Mouse (Mus musculus): ENCODE measurements around the gene Slc9a3r1.

DNA sequence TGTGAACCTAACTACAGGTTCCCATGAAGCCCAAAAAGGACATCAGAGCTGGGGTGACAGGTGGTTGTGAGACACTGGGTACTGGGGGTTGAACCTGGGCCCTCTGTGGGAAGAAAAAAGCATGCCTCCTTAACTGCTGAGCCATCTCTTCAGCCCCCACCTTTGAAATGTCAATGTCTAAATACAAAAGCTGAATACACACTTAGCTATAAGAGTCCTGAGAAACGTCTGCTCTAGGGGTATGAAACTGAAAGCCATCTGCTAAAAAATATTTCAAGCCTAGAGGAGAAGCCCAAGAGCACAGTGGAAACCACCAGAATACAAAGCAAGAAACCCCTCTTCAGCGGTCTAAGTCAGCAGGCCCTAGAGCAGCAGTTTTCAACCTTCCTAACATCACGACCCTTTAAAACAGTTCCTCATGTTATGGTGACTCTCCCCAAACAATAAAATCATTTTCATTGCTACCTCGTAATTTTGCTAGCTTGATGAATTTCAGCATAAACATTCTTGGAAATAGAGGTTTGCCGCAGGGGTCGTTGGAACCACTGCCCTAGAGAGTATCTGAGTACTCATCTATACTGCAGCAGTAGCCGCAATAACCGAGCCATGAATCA, 31.3 kb upstream of the Slc9a3r1 start:
- no peak for TF ChIP-seq CTCF (IDR thresholded peaks at IDR 0.05; ENCODE audit: low read depth)
- TF ChIP-seq EP300 (IDR thresholded peaks at IDR 0.05; ENCODE audit: low read depth): no peak

All from liver, postnatal 0 days (tissue).